Mouse (Mus musculus): ENCODE measurements around the gene Grm4. TPM values are rescaled to one million over a fixed set of nuclear protein-coding genes. Genes with fewer than 3 reads are reported as not detected.

Gene Grm4
- polyA plus RNA-seq, 1 experiment from 2014 or later = 0.19 TPM

DNA sequence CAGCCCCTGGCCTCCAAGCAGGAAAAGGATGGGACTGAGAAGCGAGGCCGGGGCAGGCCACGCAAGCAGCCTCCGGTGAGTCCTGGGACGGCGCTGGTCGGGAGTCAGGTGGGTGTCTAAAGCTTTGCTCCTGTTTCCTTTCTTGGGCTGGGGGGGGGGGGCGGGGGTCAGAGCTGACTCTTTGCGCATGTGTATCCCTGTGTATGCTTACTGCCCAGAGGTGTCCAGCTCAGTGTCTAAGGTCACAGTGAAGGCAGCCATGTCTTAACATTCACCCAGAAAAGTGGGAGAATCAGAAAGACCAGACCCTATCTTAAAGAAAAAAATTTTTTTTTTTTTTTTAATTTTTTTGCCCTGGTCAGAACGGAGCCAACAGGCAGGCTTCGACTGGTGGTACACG lies 38.4 kb upstream of the Grm4 start:
- no peak for ATAC-seq (ENCODE audit: insufficient read depth, low FRiP score)
- 48% methylated on average over 12 of the region's 12 CpGs for WGBS
- H3K4me2 ChIP-seq (ENCODE audit: low read depth, low read length) = no peak overlapping the region
- no peaks in the 10 kb centered on the region for H3K27me3 ChIP-seq (ENCODE audit: control insufficient read depth, insufficient read depth, low read length)
- H3K4me1 ChIP-seq (ENCODE audit: control insufficient read depth, insufficient read depth, low read length) = peaks cover 14% of the 10 kb centered on the region
- H3K9ac ChIP-seq (ENCODE audit: low read length) = no peak overlapping the region
- no peak overlapping the region for H3K4me3 ChIP-seq (replicated peaks; ENCODE audit: low read length)
- no peak overlapping the region for H3K27ac ChIP-seq (ENCODE audit: low read length)
- H3K9me3 ChIP-seq (replicated peaks; ENCODE audit: control insufficient read depth, low read length) = no peaks in the 10 kb centered on the region
- no peaks in the 10 kb centered on the region for H3K36me3 ChIP-seq (ENCODE audit: control insufficient read depth, insufficient read depth, low read length)

DNA sequence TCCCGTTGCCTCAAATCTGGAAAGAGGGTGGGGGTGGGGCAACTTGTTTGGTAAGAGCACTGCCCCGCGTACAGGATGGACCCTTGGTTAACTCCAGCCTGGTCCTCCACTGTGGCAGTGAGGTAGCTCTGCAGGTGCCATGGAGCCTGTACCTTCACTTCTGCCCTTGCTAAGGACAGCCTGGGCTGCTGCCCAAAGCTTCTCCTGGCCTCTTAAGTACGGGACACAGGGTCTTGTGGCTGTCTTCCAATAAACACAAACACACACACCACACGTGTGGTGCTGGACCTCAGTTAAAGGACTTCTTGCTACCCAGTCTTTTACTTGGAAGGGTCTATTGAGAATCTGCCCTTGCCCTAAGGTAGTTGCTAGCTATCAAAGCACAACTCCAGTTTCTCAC lies 37.6 kb upstream of the Grm4 start:
- H3K4me2 ChIP-seq (ENCODE audit: low read depth, low read length) = peak overlapping the region; percentile 81
- H3K9ac ChIP-seq (ENCODE audit: low read length) = peak overlapping the region; percentile 4; the same call in 1 of the 2 replicates
- no peaks in the 10 kb centered on the region for H3K27me3 ChIP-seq (ENCODE audit: control insufficient read depth, insufficient read depth, low read length)
- H3K9me3 ChIP-seq (replicated peaks; ENCODE audit: control insufficient read depth, low read length) = no peaks in the 10 kb centered on the region
- peak overlapping the region; percentile 68; the same call in 1 of the 2 replicates for H3K4me3 ChIP-seq (replicated peaks; ENCODE audit: low read length)
- no peak overlapping the region for H3K27ac ChIP-seq (ENCODE audit: low read length)
- no peak for ATAC-seq (ENCODE audit: insufficient read depth, low FRiP score)
- no peaks in the 10 kb centered on the region for H3K36me3 ChIP-seq (ENCODE audit: control insufficient read depth, insufficient read depth, low read length)
- 22% methylated on average over 5 of the region's 5 CpGs for WGBS
- H3K4me1 ChIP-seq (ENCODE audit: control insufficient read depth, insufficient read depth, low read length) = peaks cover 14% of the 10 kb centered on the region

DNA sequence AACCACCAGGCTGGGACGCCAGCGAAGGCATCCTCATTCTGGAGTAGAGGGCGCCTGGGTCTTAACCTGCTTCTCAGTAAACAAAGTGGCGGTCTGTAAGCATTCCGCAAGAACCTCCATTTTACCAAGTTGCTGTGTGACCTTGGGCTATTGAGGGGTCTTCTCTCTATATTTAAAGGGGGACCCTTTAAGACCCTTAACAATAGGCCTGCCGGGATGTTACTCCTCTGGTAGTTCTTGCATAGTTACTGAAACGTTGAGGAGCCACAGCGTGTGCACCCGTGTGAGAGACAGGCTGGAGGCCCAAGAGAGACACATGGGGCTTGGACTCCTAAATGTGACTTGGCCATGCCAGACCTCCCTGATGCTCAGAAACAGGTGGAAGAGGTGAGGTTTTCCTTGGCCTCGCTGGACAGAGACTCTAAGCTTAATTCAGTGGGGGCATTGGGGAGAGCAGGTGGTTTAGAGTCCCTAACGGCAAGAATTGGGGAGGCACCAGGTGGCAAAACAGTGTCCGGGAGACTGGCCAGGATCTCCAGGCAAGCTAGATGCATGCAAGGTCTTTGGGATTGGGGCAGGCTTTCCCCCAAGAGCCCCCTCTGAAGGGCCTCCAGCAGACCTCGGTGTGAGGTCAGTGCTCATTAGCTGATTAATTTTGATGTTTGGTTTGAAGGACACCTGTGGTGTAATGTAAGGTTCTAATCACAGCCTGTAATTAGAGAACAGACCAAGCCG lies 36.9 kb upstream of the Grm4 start:
- Histone ChIP-seq H3K27me3 (ENCODE audit: control insufficient read depth, insufficient read depth, low read length) (no peaks in the 10 kb centered on the region), H3K27ac (ENCODE audit: low read length) (peak overlapping the region; percentile 94; the same call in 1 of the 2 replicates), H3K9ac (ENCODE audit: low read length) (peak overlapping the region; percentile 87), H3K9me3 (replicated peaks; ENCODE audit: control insufficient read depth, low read length) (no peaks in the 10 kb centered on the region), H3K36me3 (ENCODE audit: control insufficient read depth, insufficient read depth, low read length) (no peaks in the 10 kb centered on the region), H3K4me2 (ENCODE audit: low read depth, low read length) (peak overlapping the region; percentile 81), H3K4me3 (replicated peaks; ENCODE audit: low read length) (peak overlapping the region; percentile 68), H3K4me1 (ENCODE audit: control insufficient read depth, insufficient read depth, low read length) (peaks cover 14% of the 10 kb centered on the region)
- no peak for ATAC-seq (ENCODE audit: insufficient read depth, low FRiP score)
- WGBS = 11% methylated on average over 14 of the region's 14 CpGs

DNA sequence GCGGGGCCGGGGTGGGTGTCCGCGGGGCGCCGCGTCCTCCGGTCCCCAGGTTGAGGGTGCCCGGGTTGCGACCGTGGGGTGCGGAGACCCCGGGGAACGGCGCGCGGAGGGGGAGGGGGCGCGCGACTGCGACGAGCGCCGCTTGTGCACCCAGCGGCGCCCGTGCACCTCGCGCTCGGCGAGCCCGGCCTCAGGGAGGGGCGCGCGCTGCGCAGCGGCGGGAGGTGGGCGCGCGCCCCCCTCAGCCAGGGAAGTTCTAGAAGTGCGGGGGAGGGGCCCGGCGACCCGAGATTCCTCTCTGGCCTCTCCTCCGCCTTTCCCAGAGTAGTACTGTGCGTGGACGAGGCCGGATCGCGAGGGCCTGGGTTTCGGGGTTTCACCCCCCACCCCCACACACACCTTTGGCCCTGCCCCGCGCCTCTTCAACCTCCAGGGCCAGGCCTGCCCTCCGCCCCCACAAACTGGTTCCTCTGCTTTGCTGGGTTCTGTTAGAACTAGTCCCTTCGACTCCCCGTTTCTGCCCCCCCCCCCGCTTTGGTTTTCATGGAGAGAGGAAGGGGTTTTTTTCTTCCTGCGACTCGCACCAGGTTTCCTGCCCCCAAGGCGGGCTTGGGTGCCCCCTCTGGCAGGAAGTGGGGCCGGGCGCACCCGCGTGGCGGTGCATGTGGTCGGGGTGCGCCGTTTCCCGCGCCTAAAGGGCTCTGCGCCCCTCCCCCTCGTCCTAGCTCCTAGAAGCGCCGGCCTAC lies 36.2 kb upstream of the Grm4 start:
- peak overlapping the region; percentile 68 for H3K4me3 ChIP-seq (replicated peaks; ENCODE audit: low read length)
- no peaks in the 10 kb centered on the region for H3K27me3 ChIP-seq (ENCODE audit: control insufficient read depth, insufficient read depth, low read length)
- peaks cover 14% of the 10 kb centered on the region for H3K4me1 ChIP-seq (ENCODE audit: control insufficient read depth, insufficient read depth, low read length)
- WGBS = under 1% methylated on average over 46 of the region's 75 CpGs
- H3K27ac ChIP-seq (ENCODE audit: low read length) = peak overlapping the region; percentile 94
- no peaks in the 10 kb centered on the region for H3K36me3 ChIP-seq (ENCODE audit: control insufficient read depth, insufficient read depth, low read length)
- H3K4me2 ChIP-seq (ENCODE audit: low read depth, low read length) = peak overlapping the region; percentile 81
- H3K9ac ChIP-seq (ENCODE audit: low read length) = peak overlapping the region; percentile 87
- no peak for ATAC-seq (ENCODE audit: insufficient read depth, low FRiP score)
- no peaks in the 10 kb centered on the region for H3K9me3 ChIP-seq (replicated peaks; ENCODE audit: control insufficient read depth, low read length)

DNA sequence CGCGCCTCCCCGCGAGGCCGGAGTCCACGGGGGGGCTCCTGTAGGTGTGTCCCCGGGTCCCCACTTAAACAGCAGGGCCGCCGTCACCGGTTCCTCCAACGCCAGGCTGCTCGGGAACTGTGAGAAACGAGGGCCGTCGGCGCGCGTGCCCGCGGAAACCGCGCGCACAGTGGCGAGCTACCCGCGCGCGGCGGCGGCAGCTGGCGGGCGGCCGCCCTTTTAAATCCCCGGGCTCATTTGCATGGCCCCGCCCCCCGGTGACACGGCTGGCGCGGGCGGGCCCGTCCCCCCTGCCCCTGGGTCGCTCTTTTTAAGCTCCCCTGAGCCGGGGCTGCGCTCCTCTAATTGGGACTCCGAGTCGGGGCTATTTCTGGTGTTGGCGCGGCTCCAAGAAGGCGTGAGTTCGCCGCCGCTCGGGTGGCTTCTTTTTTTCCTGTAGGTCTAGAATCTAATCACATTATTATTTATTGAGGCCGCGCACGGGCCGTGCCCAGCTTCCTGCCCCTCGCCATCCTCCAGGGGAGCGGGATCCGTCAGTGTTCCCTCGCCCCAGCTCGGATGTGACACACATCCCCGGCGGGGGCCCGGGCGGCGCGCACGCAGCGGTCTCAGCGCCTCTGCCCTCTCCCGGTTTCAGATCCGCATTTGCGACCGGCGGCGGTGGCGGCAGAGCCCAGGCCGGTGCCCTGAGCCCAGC lies 35.3 kb upstream of the Grm4 start, which contains the start of gene Hmga1:
Hmga1 (plus strand) TSS at position 183 of the 697 bp plus-strand sequence.
- H3K36me3 ChIP-seq (ENCODE audit: control insufficient read depth, insufficient read depth, low read length) = no peaks in the 10 kb centered on the region
- peak; percentile 75 for ATAC-seq (ENCODE audit: insufficient read depth, low FRiP score)
- no peaks in the 10 kb centered on the region for H3K27me3 ChIP-seq (ENCODE audit: control insufficient read depth, insufficient read depth, low read length)
- WGBS = under 1% methylated on average over 79 of the region's 79 CpGs
- H3K4me1 ChIP-seq (ENCODE audit: control insufficient read depth, insufficient read depth, low read length) = peaks cover 9% of the 10 kb centered on the region; the same call in 1 of the 2 replicates
- no peaks in the 10 kb centered on the region for H3K9me3 ChIP-seq (replicated peaks; ENCODE audit: control insufficient read depth, low read length)
- peak within 1 kb of the TSS; percentile 87 for H3K9ac ChIP-seq (ENCODE audit: low read length)
- peak within 1 kb of the TSS; percentile 81 for H3K4me2 ChIP-seq (ENCODE audit: low read depth, low read length)
- H3K27ac ChIP-seq (ENCODE audit: low read length) = peak within 1 kb of the TSS; percentile 94
- peak within 1 kb of the TSS; percentile 68 for H3K4me3 ChIP-seq (replicated peaks; ENCODE audit: low read length)

DNA sequence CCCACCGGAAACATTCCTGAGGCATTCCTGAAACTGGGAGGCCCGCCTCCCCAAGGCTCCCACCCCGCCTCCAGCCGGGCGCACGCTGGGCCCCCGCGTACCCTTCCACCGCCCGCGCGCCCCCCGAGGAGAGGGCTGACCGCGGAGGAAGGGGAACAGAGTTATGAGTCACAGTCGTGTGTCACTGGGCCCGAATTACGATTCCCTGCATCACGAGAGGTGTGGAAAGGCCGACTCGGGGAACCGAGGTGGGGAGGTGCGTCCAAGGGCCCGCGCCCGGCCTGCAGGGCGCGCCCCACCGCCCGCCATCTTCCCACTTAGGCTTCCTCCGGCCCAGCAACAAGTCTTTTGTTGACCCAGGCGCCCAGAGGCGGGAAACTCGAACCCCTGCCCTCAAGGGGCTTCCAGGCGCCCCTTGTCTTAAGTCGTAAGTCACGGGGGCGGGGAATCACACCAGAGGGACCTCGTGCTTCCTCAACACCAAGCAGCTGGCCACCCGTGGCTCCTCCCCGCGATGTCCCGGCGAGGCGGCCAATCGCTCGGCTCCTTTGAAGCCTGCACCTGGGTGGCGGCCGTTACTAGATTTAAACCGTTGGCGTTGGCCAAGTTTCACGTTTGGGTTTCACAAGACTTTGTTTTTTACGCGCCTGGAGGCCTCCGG lies 34.4 kb upstream of the Grm4 start:
- ATAC-seq (ENCODE audit: insufficient read depth, low FRiP score) = peak; percentile 46

DNA sequence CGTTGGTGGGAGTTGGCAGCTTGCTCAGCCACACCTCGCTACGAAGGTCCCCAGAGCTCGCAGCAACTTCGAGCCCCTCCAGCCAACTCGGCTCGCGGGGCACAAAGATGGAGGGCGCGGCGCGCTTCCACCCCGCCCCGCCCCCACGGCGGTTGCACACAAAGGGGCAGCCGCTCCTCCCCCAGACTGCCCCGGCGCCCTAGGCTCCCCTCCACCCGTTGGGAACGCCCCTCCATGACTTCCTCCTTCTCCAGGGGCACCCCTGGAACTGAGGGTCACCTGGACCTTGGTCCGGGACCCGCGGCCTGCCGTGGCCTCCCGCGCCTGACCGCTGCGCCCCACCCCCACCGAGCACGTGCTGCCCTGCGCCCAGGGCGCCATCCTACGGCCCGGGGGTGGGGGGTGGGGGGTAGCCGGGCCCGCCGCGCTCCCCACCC lies 33.9 kb upstream of the Grm4 start:
- WGBS = 2% methylated on average over 34 of the region's 39 CpGs
- peak; percentile 49; the same call in 1 of the 2 replicates for ATAC-seq (ENCODE audit: insufficient read depth, low FRiP score)
- peak overlapping the region; percentile 87 for H3K9ac ChIP-seq (ENCODE audit: low read length)
- no peaks in the 10 kb centered on the region for H3K27me3 ChIP-seq (ENCODE audit: control insufficient read depth, insufficient read depth, low read length)
- peaks cover 8% of the 10 kb centered on the region; the same call in 1 of the 2 replicates for H3K4me1 ChIP-seq (ENCODE audit: control insufficient read depth, insufficient read depth, low read length)
- H3K27ac ChIP-seq (ENCODE audit: low read length) = peak overlapping the region; percentile 94
- H3K9me3 ChIP-seq (replicated peaks; ENCODE audit: control insufficient read depth, low read length) = no peaks in the 10 kb centered on the region
- peak overlapping the region; percentile 68 for H3K4me3 ChIP-seq (replicated peaks; ENCODE audit: low read length)
- H3K4me2 ChIP-seq (ENCODE audit: low read depth, low read length) = peak overlapping the region; percentile 81
- H3K36me3 ChIP-seq (ENCODE audit: control insufficient read depth, insufficient read depth, low read length) = no peaks in the 10 kb centered on the region

More for the DNA sequence above, 34.4 kb upstream of the Grm4 start:
- Histone ChIP-seq H3K4me3 (replicated peaks; ENCODE audit: low read length) (peak overlapping the region; percentile 68), H3K36me3 (ENCODE audit: control insufficient read depth, insufficient read depth, low read length) (no peaks in the 10 kb centered on the region), H3K9me3 (replicated peaks; ENCODE audit: control insufficient read depth, low read length) (no peaks in the 10 kb centered on the region), H3K9ac (ENCODE audit: low read length) (peak overlapping the region; percentile 87), H3K27ac (ENCODE audit: low read length) (peak overlapping the region; percentile 94), H3K27me3 (ENCODE audit: control insufficient read depth, insufficient read depth, low read length) (no peaks in the 10 kb centered on the region), H3K4me2 (ENCODE audit: low read depth, low read length) (peak overlapping the region; percentile 81), H3K4me1 (ENCODE audit: control insufficient read depth, insufficient read depth, low read length) (peaks cover 8% of the 10 kb centered on the region; the same call in 1 of the 2 replicates)
- WGBS = under 1% methylated on average over 55 of the region's 55 CpGs

DNA sequence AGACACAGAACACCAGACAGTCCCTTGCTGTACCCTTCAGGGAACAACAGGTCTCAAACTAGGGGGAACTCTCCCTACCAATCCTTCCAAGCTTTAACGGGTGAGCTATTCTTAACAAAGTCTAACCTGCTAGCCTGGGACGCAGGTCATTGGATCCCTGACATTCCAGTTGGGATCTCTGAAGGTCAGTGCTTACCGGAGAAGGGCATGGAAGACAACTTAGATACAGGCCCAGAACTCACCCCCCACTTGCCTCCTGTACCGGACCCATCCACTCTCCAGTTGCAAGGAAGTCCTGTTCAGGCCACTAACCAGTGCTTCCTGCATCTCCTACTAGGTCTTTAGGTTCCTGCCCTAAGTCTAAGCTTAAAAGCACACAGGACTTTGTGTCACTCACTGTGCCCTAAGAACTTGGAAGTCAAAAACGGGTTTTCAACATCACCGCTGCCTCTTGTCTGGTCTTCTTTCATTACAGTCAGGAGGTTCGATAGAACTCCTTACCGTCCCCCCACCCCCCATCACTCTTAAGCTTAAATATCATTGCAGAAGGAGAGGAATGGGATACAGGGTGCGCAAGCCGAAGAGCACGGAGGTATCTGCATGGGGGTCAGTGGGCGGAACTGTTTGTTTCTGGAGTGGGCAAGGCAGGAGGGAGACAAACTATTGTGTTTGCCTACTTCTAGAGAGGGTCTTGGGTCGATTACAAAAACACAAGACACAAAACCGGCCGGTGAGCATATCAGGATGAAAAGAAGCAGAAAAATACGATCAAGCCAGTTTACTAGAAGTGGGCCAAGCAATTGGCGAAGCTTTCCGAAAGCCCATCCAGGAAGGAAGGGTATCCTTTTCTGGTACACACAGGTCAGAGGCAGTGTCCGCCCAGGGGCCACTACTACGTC lies 33.1 kb upstream of the Grm4 start:
- Histone ChIP-seq H3K9ac (ENCODE audit: low read length) (peak overlapping the region; percentile 87), H3K4me3 (replicated peaks; ENCODE audit: low read length) (peak overlapping the region; percentile 68), H3K4me1 (ENCODE audit: control insufficient read depth, insufficient read depth, low read length) (peaks cover 10% of the 10 kb centered on the region; the same call in 1 of the 2 replicates), H3K27me3 (ENCODE audit: control insufficient read depth, insufficient read depth, low read length) (no peaks in the 10 kb centered on the region), H3K4me2 (ENCODE audit: low read depth, low read length) (peak overlapping the region; percentile 81), H3K36me3 (ENCODE audit: control insufficient read depth, insufficient read depth, low read length) (no peaks in the 10 kb centered on the region), H3K27ac (ENCODE audit: low read length) (peak overlapping the region; percentile 94), H3K9me3 (replicated peaks; ENCODE audit: control insufficient read depth, low read length) (no peaks in the 10 kb centered on the region)
- no peak for ATAC-seq (ENCODE audit: insufficient read depth, low FRiP score)
- 48% methylated on average over 20 of the region's 20 CpGs for WGBS
